Mouse (Mus musculus) bone marrow macrophage, adult 2 months (primary cell): ENCODE measurements around the gene G3bp1. TPM values are rescaled to one million over a fixed set of nuclear protein-coding genes. Genes with fewer than 3 reads are reported as not detected.

Experiments
- H3K27ac ChIP-seq: 2 replicates; pipeline ENCODE4 v1.5.1; 2012; ENCODE audit warnings: low read depth, low read length; ENCODE audit not compliant: insufficient read depth
- H3K4me1 ChIP-seq: 2 replicates; pipeline ENCODE4 v1.6.1; 2012; ENCODE audit warnings: low read length; ENCODE audit not compliant: control insufficient read depth, insufficient read depth
- H3K4me3 ChIP-seq: 2 replicates; pipeline ENCODE4 v1.5.1; 2012; ENCODE audit warnings: mild to moderate bottlenecking, low read length, moderate library complexity; ENCODE audit not compliant: insufficient read depth
- CTCF ChIP-seq: IDR thresholded peaks from 2 replicates; pipeline ENCODE4 v1.5.1; 2012; ENCODE audit warnings: low read depth, mild to moderate bottlenecking, low read length, moderate library complexity
- POLR2A ChIP-seq: IDR thresholded peaks from 2 replicates; pipeline ENCODE4 v1.6.1; 2012; ENCODE audit warnings: mild to moderate bottlenecking, low read depth, low read length, borderline replicate concordance
- polyA plus RNA-seq: library from polyadenylated mRNA; stranded (reverse); fragments of >200 nt; gene quantifications from 2 replicates; pipeline ENCODE4 v1.2.4, GENCODE M21; 2012; ENCODE audit not compliant: missing spikeins, insufficient read depth, insufficient read length

The G3bp1 gene
- polyA plus RNA-seq, 1 experiment = 29.4 TPM

- Histone ChIP-seq H3K4me1 (peaks cover 9% of the 10 kb centered on the region), H3K4me3 (no peak overlapping the region), H3K27ac (no peak overlapping the region)
- TF ChIP-seq POLR2A (no peak), CTCF (no peak)
Observed at GRCm38 (mm10) chr11:55444772-55445171, 24.7 kb upstream of the G3bp1 start.

- H3K4me1 ChIP-seq = peaks cover 12% of the 10 kb centered on the region
- H3K27ac ChIP-seq = no peak overlapping the region
- TF ChIP-seq CTCF (peak; percentile 30; the same call in 1 of the 2 replicates), POLR2A (no peak)
- no peak overlapping the region for H3K4me3 ChIP-seq
Observed at GRCm38 (mm10) chr11:55446579-55446978, 22.9 kb upstream of the G3bp1 start.

DNA sequence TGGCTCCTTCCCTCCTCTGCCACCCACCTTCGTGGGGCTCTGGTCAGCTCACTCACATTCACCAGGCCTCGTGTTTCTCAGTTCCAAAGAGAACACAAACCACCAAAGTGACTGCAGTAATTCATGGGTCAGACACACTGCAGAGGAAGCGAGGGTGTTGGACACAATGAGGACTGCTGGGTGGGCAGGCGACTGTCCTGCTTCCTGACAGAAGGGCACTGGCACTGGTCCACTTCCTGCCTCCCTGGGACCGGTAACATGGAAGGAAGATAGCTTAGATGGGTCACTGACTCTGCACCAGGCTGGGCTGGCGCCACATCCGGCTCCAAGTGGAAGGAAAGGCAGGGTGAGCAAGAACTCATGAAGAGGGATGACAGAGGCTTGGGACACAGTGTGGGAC lies 20.0 kb upstream of the G3bp1 start:
- H3K4me3 ChIP-seq = no peak overlapping the region
- H3K27ac ChIP-seq = no peak overlapping the region
- TF ChIP-seq POLR2A (no peak), CTCF (no peak)
- peaks cover 33% of the 10 kb centered on the region for H3K4me1 ChIP-seq

- TF ChIP-seq POLR2A (no peak), CTCF (no peak)
- H3K4me1 ChIP-seq = peaks cover 40% of the 10 kb centered on the region
- H3K4me3 ChIP-seq = no peak overlapping the region
- no peak overlapping the region for H3K27ac ChIP-seq
Observed at GRCm38 (mm10) chr11:55450311-55450710, 19.2 kb upstream of the G3bp1 start.

- H3K4me1 ChIP-seq = peaks cover 65% of the 10 kb centered on the region
- no peak overlapping the region for H3K4me3 ChIP-seq
- peak overlapping the region; percentile 76 for H3K27ac ChIP-seq
- TF ChIP-seq CTCF (no peak), POLR2A (no peak)
Observed at GRCm38 (mm10) chr11:55453640-55454039, 15.8 kb upstream of the G3bp1 start.

- no peak overlapping the region for H3K4me3 ChIP-seq
- H3K4me1 ChIP-seq = peaks cover 67% of the 10 kb centered on the region
- no peak for TF ChIP-seq POLR2A
- TF ChIP-seq CTCF = no peak
- no peak overlapping the region for H3K27ac ChIP-seq
Observed at GRCm38 (mm10) chr11:55455166-55455565, 14.3 kb upstream of the G3bp1 start.

- peaks cover 64% of the 10 kb centered on the region for H3K4me1 ChIP-seq
- peak overlapping the region; percentile 45 for H3K27ac ChIP-seq
- no peak overlapping the region for H3K4me3 ChIP-seq
- TF ChIP-seq POLR2A (no peak), CTCF (no peak)
Observed at GRCm38 (mm10) chr11:55458501-55458900, 11.0 kb upstream of the G3bp1 start.

DNA sequence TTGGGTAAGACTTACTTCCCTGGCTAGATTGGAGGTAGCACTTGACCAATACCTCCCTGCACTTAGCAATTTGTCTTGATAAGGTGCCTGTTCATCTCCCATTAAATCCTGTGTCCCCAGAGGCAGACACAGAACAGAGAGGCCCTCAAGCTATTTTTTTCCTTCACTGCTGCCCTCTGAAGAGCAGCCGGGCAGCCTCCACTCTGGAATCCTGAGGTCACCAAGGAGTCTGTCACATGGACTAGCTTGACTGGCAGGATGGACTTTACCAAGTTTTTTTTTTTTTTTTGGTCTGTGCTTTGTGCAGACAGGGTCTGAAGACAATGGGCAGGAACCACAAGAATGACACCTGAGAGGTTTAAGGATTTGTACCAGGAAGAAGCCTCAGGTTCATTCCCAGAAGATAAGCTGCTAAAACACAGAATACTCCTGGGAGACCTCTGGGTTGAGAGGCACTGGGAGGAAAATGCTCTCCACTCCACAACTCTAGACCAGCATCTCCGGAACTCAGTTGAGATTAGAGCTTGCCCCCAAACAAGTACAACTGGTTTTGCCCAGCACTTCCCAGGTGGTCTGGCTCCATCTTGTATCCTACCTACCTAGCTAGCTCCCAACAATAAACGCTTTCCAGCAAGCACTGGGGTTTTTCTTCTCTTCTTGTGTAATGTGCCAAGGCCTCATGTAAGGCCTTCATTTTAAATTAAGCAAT lies 9.5 kb upstream of the G3bp1 start:
- H3K4me1 ChIP-seq = peaks cover 52% of the 10 kb centered on the region
- H3K4me3 ChIP-seq = peak overlapping the region; percentile 83
- 0 out of 2 replicates have a peak overlapping the region, but pooled peaks have one; percentile 2 for H3K27ac ChIP-seq
- TF ChIP-seq CTCF (no peak), POLR2A (no peak)

GRCm38 (mm10) chr11:55460559-55461018 lies 8.9 kb upstream of the G3bp1 start:
- peak overlapping the region; percentile 41 for H3K27ac ChIP-seq
- H3K4me1 ChIP-seq = peaks cover 47% of the 10 kb centered on the region
- H3K4me3 ChIP-seq = peak overlapping the region; percentile 83
- TF ChIP-seq CTCF (peak; percentile 33; the same call in 1 of the 2 replicates), POLR2A (no peak)

- peak within 1 kb of the TSS; percentile 69 for H3K27ac ChIP-seq
- H3K4me3 ChIP-seq = peak within 1 kb of the TSS; percentile 83
- TF ChIP-seq POLR2A (peak; percentile 89), CTCF (no peak)
- H3K4me1 ChIP-seq = peaks cover 42% of the 10 kb centered on the region
Observed at GRCm38 (mm10) chr11:55461019-55461645, 8.4 kb upstream of the G3bp1 start, which contains the start of gene Atox1. Gene Atox1, minus strand, starts transcription at chr11:55461239.
